Mouse (Mus musculus) liver, adult 2 months (tissue): Measurements from ENCODE around the gene Stat5b. TPM values are rescaled to one million over a fixed set of nuclear protein-coding genes. Genes with fewer than 3 reads are reported as not detected.

ENCODE experiments used
- DNase-seq: peaks from one replicate; pipeline ENCODE4 v3.0.0-alpha.2; 2011; ENCODE audit warnings: low read depth, low spot score; ENCODE audit errors: extremely low read depth
- H3K27ac ChIP-seq: fragments of 200-500 bp; replicated peaks from 2 replicates; pipeline ENCODE4 v1.5.1; 2012; ENCODE audit warnings: low read depth, mild to moderate bottlenecking, control low read depth, inconsistent platforms, low read length; ENCODE audit not compliant: insufficient read depth
- H3K27me3 ChIP-seq: fragments of 200-500 bp; 2 replicates; pipeline ENCODE4 v1.6.1; 2012; ENCODE audit warnings: mild to moderate bottlenecking, moderate library complexity, low read length, inconsistent platforms; ENCODE audit not compliant: control insufficient read depth, insufficient read depth
- H3K36me3 ChIP-seq: fragments of 200-500 bp; 2 replicates; pipeline ENCODE4 v1.6.1; 2012; ENCODE audit warnings: low read length, inconsistent platforms; ENCODE audit not compliant: control insufficient read depth, insufficient read depth
- H3K4me1 ChIP-seq: fragments of 200-500 bp; 2 replicates; pipeline ENCODE4 v1.6.1; 2011; ENCODE audit warnings: low read length; ENCODE audit not compliant: control insufficient read depth, insufficient read depth
- H3K4me3 ChIP-seq: fragments of 200-500 bp; 2 replicates; pipeline ENCODE4 v1.5.1; 2011; ENCODE audit warnings: low read depth, mild to moderate bottlenecking, control low read depth, low read length, moderate library complexity; ENCODE audit not compliant: insufficient read depth
- H3K79me2 ChIP-seq: fragments of 200-500 bp; 2 replicates; pipeline ENCODE4 v1.6.1; 2012; ENCODE audit warnings: inconsistent platforms, mild to moderate bottlenecking, low read length, moderate library complexity; ENCODE audit not compliant: control insufficient read depth, insufficient read depth
- H3K9ac ChIP-seq: fragments of 200-500 bp; 2 replicates; pipeline ENCODE4 v1.6.1; 2012; ENCODE audit warnings: low read depth, mild to moderate bottlenecking, control low read depth, inconsistent platforms, low read length
- CTCF ChIP-seq: fragments of 200-500 bp; IDR thresholded peaks from 2 replicates; pipeline ENCODE4 v1.5.1; 2011; ENCODE audit warnings: low read depth, low read length, control low read depth
- POLR2A ChIP-seq: fragments of 200-500 bp; IDR thresholded peaks from 2 replicates; pipeline ENCODE4 v1.6.1; 2011; ENCODE audit warnings: low read length, control low read depth; ENCODE audit not compliant: insufficient read depth; ENCODE audit errors: extremely low read depth
- WGBS: fragments of 180-500 bp; shearing (Covaris S2); methylation state at CpG from one replicate; pipeline ENCODE4 v1.1.7; 2018; 5-methylcytosine and 5-hydroxymethylcytosine counted together
- polyA plus RNA-seq: library from polyadenylated mRNA; depleted of rRNA; stranded (reverse); fragments of >200 nt; gene quantifications from 2 replicates; pipeline ENCODE4 v1.2.3, GENCODE M21; 2012
- total RNA-seq: library from RNA; depleted of rRNA; stranded (reverse); fragments of >200 nt; gene quantifications from 2 replicates; pipeline ENCODE4 v1.2.3, GENCODE M21; 2014

Gene Stat5b
- total and polyA plus RNA-seq, 2 experiments = 31.8 to 32.0 TPM

DNA sequence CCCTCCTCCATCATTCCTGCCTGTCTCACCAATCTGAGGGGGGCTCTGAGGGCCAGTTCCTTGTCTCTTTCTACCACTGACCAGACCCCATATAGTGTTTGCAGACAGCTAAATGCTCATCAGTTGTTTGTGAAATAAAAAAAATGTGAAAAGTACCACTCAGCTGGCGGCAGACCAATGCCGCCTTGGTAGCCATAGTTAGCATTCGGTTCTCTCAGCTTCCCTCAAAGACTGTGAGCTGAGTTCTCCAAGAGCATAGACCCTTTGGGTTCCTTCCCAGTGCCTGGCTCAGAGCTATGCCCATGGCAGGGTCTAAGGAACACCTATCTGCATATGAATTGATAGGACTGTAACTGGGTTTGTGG is 95.8 kb downstream of the Stat5b start:
- Histone ChIP-seq H3K9ac (no peak overlapping the region), H3K27me3 (peaks cover 9% of the 10 kb centered on the region; the same call in 1 of the 2 replicates), H3K4me1 (no peaks in the 10 kb centered on the region), H3K27ac (no peak overlapping the region), H3K36me3 (no peaks in the 10 kb centered on the region), H3K79me2 (no peaks in the 10 kb centered on the region), H3K4me3 (no peak overlapping the region)
- 86% methylated on average over 3 of the region's 3 CpGs for WGBS
- TF ChIP-seq CTCF = no peak
- no peak for TF ChIP-seq POLR2A
- DNase-seq = no peak

DNA sequence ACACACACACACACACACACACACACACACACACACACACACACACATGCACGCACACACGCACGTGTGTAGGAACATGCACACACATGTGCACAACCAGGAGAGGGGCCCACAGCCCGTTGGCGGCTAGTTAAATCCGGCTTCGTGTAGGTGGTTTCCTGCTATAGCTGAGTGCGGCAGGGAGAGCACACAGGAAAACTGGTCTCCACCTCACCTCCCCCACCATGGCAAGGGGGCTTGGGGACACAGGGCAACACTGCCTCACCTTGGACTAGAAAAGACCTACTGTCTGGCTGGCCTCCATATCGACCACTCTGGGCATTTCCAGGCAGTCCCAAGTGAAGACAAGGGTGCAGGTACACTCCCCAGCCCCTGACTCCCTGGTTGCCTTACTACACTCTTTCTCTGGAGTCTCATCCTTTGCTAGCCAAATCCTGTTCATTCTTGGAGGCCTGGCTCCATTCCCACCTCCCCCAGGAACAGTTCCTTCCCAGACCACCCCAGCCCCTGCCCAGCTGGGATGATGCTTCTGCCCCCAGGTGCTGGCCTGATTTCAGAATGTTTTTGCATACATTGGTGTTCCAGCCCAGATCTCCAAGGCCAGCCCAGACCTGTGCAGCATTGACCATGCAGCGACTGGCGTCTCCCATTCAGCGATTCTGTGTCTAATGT is 96.4 kb downstream of the Stat5b start:
- Histone ChIP-seq H3K79me2 (no peaks in the 10 kb centered on the region), H3K27ac (no peak overlapping the region), H3K36me3 (no peaks in the 10 kb centered on the region), H3K9ac (no peak overlapping the region), H3K4me1 (no peaks in the 10 kb centered on the region), H3K4me3 (no peak overlapping the region), H3K27me3 (peaks cover 6% of the 10 kb centered on the region; the same call in 1 of the 2 replicates)
- no peak for DNase-seq
- no peak for TF ChIP-seq CTCF
- WGBS = 84% methylated on average over 12 of the region's 12 CpGs

DNA sequence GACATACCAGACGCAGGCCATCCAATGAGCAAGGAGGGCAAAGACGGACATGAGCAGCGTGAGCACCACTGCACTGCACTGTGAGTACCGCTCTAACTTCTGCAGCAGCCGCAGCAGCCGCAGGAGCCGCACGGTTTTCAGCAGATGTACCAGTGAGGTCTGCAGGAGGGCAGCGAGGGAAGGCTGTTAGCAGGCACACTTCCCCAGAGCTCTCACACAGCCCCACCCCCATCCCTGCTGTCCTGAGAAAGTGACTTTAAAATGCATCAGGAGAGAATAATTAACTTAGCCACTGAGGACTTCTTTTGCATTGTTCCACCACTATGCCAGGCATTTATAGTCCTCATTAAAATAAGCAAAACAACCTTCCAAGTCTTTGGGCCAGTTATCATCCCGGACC is 98.2 kb downstream of the Stat5b start:
- Histone ChIP-seq H3K36me3 (no peaks in the 10 kb centered on the region), H3K79me2 (no peaks in the 10 kb centered on the region), H3K4me1 (0 out of 2 replicates have a peak, but pooled peaks cover 3% of the 10 kb centered on the region), H3K27ac (no peak overlapping the region), H3K4me3 (no peak overlapping the region), H3K27me3 (no peaks in the 10 kb centered on the region), H3K9ac (no peak overlapping the region)
- no peak for DNase-seq
- TF ChIP-seq POLR2A = no peak
- no peak for TF ChIP-seq CTCF
- 69% methylated on average over 10 of the region's 10 CpGs for WGBS

DNA sequence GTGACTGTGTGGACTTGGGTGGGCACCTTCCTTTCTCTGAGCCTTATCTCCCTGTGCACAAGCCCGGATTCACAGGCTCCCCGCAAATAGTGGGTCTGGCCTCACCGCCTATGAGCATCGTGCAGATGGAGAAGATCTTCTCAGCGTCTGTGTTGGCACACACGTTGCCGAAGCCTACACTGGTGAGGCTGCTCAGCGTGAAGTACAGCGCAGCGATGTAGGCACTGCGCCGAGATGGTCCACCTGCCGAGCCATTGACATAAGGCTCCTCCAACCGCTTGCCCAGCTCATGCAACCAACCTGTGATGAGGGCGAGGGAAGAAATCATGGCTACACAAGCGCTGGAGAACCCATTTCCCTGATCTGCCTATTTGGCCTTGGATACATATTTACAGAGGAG is 100.4 kb downstream of the Stat5b start:
- no peaks in the 10 kb centered on the region for H3K27me3 ChIP-seq

DNA sequence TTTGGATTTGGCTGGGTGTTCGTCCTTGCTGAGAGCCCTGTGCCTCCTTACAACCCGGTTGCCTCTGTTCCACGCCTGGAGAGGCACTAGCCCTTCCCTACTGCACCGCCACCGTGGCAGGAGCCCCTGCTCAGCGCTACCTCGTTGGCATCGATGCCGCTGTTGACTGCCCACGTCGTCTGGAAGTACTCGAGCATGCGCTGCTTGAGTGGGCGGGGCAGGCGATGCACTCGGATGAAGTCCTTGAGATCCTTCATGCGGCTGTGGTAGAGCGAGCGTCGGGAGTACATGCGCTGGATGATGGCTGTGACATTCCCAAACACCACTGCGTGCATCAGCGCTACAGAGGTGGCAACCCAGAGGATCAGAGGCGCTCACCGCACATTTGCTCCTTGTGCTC is 101.1 kb downstream of the Stat5b start:
- Histone ChIP-seq H3K27me3 (no peaks in the 10 kb centered on the region), H3K4me3 (no peak overlapping the region), H3K79me2 (no peaks in the 10 kb centered on the region), H3K9ac (no peak overlapping the region), H3K27ac (no peak overlapping the region), H3K36me3 (no peaks in the 10 kb centered on the region), H3K4me1 (0 out of 2 replicates have a peak, but pooled peaks cover 3% of the 10 kb centered on the region)
- no peak for TF ChIP-seq CTCF
- TF ChIP-seq POLR2A = no peak
- no peak for DNase-seq
- 45% methylated on average over 25 of the region's 25 CpGs for WGBS

More for the DNA sequence above, 100.4 kb downstream of the Stat5b start:
- Histone ChIP-seq H3K9ac (no peak overlapping the region), H3K27ac (no peak overlapping the region), H3K4me3 (no peak overlapping the region), H3K4me1 (0 out of 2 replicates have a peak, but pooled peaks cover 3% of the 10 kb centered on the region), H3K79me2 (no peaks in the 10 kb centered on the region), H3K36me3 (no peaks in the 10 kb centered on the region)
- no peak for DNase-seq
- no peak for TF ChIP-seq CTCF
- TF ChIP-seq POLR2A = no peak
- 90% methylated on average over 16 of the region's 16 CpGs for WGBS

DNA sequence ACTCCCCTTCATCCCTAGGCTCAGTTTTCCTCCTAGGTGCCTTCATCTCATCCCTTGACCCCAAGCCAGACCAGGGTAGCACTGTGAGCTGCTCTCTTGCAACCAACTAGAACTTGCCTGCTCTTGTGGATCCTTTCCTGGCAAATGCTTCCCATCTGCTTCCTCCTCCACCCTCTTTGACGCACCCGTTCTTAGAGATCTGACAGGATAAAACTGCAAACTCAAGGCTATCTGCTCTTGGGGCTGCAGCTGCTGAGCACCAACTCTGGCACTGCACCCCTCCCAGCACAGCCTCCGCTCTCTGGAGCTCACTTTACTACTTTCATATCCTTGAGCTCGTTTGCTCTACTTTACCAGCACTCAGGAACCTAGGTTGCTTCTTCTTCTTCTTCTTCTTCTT is 101.9 kb downstream of the Stat5b start:
- Histone ChIP-seq H3K79me2 (no peaks in the 10 kb centered on the region), H3K27me3 (no peaks in the 10 kb centered on the region), H3K27ac (no peak overlapping the region), H3K4me1 (0 out of 2 replicates have a peak, but pooled peaks cover 3% of the 10 kb centered on the region), H3K9ac (no peak overlapping the region), H3K36me3 (no peaks in the 10 kb centered on the region), H3K4me3 (no peak overlapping the region)
- 81% methylated on average over 4 of the region's 4 CpGs for WGBS
- TF ChIP-seq CTCF (no peak), POLR2A (no peak)
- no peak for DNase-seq
